Mouse (Mus musculus) spleen, adult 2 months (tissue): ENCODE results near the gene Car9. TPM values are rescaled to one million over a fixed set of nuclear protein-coding genes. Genes with fewer than 3 reads are reported as not detected.
A peak's percentile ranks its signal among the peaks of the same experiment; 100 is the strongest.

Source experiments
- DNase-seq, 2 experiments: peaks; one replicate each; pipeline versions ENCODE4 v3.0.0 to v3.0.0-alpha.2; 2012 to 2021; ENCODE audit warnings: low spot score in 2 of 2, low read depth in 1 of 2
- H3K27ac ChIP-seq: fragments of 200-500 bp; 2 replicates; pipeline ENCODE4 v1.5.1; 2012; ENCODE audit warnings: low read length, inconsistent platforms; ENCODE audit not compliant: insufficient read depth
- H3K27me3 ChIP-seq: fragments of 200-500 bp; 2 replicates; pipeline ENCODE4 v1.6.1; 2012; ENCODE audit warnings: mild to moderate bottlenecking, moderate library complexity, low read length, inconsistent platforms; ENCODE audit not compliant: control insufficient read depth, insufficient read depth
- H3K36me3 ChIP-seq: fragments of 200-500 bp; 2 replicates; pipeline ENCODE4 v1.6.1; 2012; ENCODE audit warnings: mild to moderate bottlenecking, low read length, inconsistent platforms; ENCODE audit not compliant: control insufficient read depth, insufficient read depth
- H3K4me1 ChIP-seq: fragments of 200-500 bp; 2 replicates; pipeline ENCODE4 v1.6.1; 2011; ENCODE audit warnings: inconsistent platforms; ENCODE audit not compliant: control insufficient read depth, insufficient read depth, insufficient read length
- H3K4me3 ChIP-seq: fragments of 200-500 bp; 2 replicates; pipeline ENCODE4 v1.5.1; 2011; ENCODE audit warnings: mild to moderate bottlenecking, inconsistent platforms; ENCODE audit not compliant: insufficient read depth, insufficient read length; ENCODE audit errors: extremely low read depth
- CTCF ChIP-seq: fragments of 200-500 bp; IDR thresholded peaks from 2 replicates; pipeline ENCODE4 v1.5.1; 2011; ENCODE audit warnings: mild to moderate bottlenecking, inconsistent platforms; ENCODE audit not compliant: insufficient read depth, insufficient read length, insufficient replicate concordance; ENCODE audit errors: extremely low read depth
- POLR2A ChIP-seq: fragments of 200-500 bp; IDR thresholded peaks from 2 replicates; pipeline ENCODE4 v1.6.1; 2011; ENCODE audit warnings: low read depth, low read length, inconsistent platforms
- WGBS: fragments of 180-500 bp; shearing (Covaris S2); methylation state at CpG from one replicate; pipeline ENCODE4 v1.1.7; 2018; 5-methylcytosine and 5-hydroxymethylcytosine counted together
- polyA plus RNA-seq: library from polyadenylated mRNA; depleted of rRNA; stranded (reverse); fragments of >200 nt; gene quantifications from 2 replicates; pipeline ENCODE4 v1.2.3, GENCODE M21; 2012

Gene Car9
- polyA plus RNA-seq, 1 experiment, result 2.0 TPM

DNA sequence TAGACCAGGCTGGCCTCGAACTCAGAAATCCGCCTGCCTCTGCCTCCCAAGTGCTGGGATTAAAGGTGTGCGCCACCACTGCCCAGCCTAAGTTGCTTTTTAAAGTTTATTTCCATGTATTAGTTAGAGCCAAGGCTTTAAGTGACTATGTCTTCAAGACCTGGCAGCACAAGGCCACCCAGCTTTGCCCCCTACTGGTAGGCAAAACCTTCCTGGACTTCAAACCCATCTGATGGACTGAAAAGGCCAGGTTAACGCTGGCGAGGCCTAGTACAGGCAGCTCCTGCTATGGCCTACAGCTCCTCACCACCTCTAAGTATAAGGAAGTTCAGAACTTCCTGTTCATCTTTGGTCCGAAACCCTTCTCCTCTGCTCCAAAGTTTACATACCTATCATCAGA, 30.2 kb upstream of the Car9 start:
- H3K36me3 ChIP-seq, result no peaks in the 10 kb centered on the region
- no peaks in the 10 kb centered on the region for H3K27me3 ChIP-seq
- DNase-seq, result peak in 1 of 2 experiments; percentile 62
- peak overlapping the region; percentile 44; the same call in 1 of the 2 replicates for H3K27ac ChIP-seq
- WGBS, result 55% methylated on average over 6 of the region's 6 CpGs
- peaks cover 37% of the 10 kb centered on the region; the same call in 1 of the 2 replicates for H3K4me1 ChIP-seq
- no peak for TF ChIP-seq POLR2A
- TF ChIP-seq CTCF, result peak; percentile 28; the same call in 1 of the 2 replicates
- H3K4me3 ChIP-seq, result no peak overlapping the region

DNA sequence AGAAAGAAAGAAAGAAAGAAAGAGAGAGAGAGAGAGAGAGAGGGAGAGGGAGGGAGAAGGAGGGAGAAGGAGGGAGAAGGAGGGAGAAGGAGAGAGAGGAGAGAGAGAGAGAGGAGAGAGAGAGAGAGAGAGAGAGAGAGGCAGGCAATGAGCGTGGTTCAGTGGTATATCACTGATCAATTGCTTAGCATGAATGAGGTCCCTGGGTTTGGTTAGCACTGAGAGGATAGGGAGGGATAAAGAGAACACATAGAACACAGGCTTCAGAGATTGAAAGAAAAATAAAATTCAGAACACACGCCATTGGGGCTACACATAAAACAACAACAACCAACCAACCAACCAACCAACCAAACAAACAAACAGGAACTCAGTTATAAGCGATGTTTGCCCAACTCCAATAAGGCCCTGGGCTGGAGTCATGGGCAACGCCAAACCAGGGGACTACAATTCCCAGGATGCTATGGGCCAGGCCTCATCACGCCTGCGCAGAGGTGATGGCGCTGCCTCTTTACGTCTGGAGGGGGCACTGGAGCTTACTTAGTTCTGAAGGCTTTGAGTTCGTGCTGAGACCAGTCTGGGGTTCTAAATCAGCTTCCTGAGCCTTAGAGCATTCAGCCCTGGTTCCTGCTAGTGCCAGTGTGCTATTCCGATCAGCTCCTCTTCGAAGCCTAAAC, 28.8 kb upstream of the Car9 start:
- Histone ChIP-seq H3K4me1 (peaks cover 49% of the 10 kb centered on the region; the same call in 1 of the 2 replicates), H3K4me3 (peak overlapping the region; percentile 32), H3K36me3 (no peaks in the 10 kb centered on the region), H3K27me3 (no peaks in the 10 kb centered on the region), H3K27ac (peak overlapping the region; percentile 96)
- WGBS, result 17% methylated on average over 11 of the region's 11 CpGs
- TF ChIP-seq CTCF (peak; percentile 43; the same call in 1 of the 2 replicates), POLR2A (peak; percentile 31; the same call in 1 of the 2 replicates)
- peak; percentile 90 to 93 for DNase-seq

DNA sequence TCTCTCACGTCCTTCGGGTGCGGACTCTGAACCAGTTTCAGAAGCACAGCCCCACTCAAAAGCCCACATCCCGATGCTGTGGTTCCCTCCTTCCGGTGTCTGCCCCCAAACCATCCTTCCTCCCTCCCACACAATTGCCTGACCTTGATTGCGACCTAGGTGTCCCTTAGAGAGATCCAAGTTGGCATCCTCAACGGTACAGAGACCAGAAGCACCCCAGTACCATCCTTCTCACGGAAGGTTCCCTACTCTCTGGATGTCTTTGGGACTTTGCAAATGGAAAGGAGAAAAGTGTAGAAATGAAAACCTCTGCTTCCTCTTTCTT, 28.3 kb upstream of the Car9 start:
- 6% methylated on average over 8 of the region's 8 CpGs for WGBS
- TF ChIP-seq POLR2A (no peak), CTCF (no peak)
- no peaks in the 10 kb centered on the region for H3K36me3 ChIP-seq
- peaks cover 48% of the 10 kb centered on the region; the same call in 1 of the 2 replicates for H3K4me1 ChIP-seq
- H3K27ac ChIP-seq, result peak overlapping the region; percentile 96
- no peaks in the 10 kb centered on the region for H3K27me3 ChIP-seq
- peak overlapping the region; percentile 32 for H3K4me3 ChIP-seq
- no peak for DNase-seq

DNA sequence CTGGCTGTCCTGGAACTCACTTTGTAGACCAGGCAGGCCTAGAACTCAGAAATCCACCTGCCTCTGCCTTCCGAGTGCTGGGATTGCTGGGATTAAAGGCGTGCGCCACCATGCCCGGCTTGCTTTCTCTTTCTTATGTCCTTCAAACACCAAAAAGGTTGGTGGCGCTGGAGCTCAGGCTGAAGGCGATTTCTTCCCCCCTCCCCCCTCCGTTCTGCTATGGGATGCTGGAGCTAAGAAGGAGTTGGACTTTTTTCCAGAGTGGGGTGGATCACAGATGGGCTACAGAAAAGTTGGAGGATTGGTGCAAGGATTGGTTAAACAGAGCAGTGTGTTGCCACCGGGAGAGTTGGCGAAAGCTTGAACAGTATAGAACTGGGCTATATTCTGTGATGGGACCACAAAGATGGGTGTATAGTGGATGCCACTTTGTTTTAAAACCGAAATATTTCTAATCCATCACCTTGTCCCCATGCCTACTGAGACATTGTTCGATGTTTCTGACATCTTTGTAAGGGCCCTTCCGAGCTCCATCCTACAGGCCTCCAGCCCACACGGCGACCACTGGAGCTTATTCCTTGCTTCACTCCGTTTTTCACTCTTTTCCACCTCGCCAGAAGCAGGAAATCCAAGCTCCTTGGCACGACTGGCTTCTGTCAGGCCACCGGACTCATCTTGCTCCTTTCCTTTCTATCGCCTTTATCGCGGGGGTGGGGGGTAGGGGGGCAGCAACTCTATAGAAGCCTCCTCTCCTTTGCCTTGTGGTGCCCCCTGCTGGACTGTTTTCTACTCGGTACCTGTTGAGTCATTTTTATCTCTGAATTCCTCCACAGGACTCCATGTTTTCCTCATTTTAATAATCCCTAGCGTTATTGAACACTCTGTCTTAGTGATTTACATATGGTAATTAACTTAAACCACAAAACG, 27.6 kb upstream of the Car9 start:
- 36% methylated on average over 24 of the region's 24 CpGs for WGBS
- peak; percentile 63 to 87 for DNase-seq
- no peaks in the 10 kb centered on the region for H3K36me3 ChIP-seq
- H3K27ac ChIP-seq, result peak overlapping the region; percentile 96
- peak overlapping the region; percentile 28; the same call in 1 of the 2 replicates for H3K4me3 ChIP-seq
- peaks cover 50% of the 10 kb centered on the region; the same call in 1 of the 2 replicates for H3K4me1 ChIP-seq
- no peaks in the 10 kb centered on the region for H3K27me3 ChIP-seq
- TF ChIP-seq CTCF, result peak; percentile 62; the same call in 1 of the 2 replicates
- TF ChIP-seq POLR2A, result no peak

DNA sequence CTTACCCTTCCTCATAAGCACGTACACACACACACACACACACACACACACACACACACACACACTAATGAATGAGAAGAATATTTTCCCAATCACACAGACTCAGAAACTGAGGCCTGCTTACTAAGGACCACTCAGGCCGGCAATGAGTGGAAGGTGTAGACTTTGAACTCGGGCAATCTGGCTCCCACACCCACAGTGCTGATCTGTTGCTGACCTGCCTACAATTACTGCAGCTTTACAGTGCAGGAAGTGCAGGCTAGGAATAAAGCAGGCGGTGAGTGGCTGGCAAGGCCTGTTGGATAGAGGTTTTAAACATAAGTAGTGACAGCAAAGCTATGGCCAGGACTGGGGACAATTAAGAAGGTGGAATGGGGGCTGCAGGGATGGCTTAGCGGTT, 25.8 kb upstream of the Car9 start:
- TF ChIP-seq POLR2A (no peak), CTCF (no peak)
- DNase-seq, result no peak
- no peak overlapping the region for H3K27ac ChIP-seq
- 83% methylated on average over 5 of the region's 5 CpGs for WGBS
- H3K27me3 ChIP-seq, result no peaks in the 10 kb centered on the region
- no peaks in the 10 kb centered on the region for H3K36me3 ChIP-seq
- H3K4me3 ChIP-seq, result no peak overlapping the region
- H3K4me1 ChIP-seq, result peaks cover 37% of the 10 kb centered on the region; the same call in 1 of the 2 replicates

DNA sequence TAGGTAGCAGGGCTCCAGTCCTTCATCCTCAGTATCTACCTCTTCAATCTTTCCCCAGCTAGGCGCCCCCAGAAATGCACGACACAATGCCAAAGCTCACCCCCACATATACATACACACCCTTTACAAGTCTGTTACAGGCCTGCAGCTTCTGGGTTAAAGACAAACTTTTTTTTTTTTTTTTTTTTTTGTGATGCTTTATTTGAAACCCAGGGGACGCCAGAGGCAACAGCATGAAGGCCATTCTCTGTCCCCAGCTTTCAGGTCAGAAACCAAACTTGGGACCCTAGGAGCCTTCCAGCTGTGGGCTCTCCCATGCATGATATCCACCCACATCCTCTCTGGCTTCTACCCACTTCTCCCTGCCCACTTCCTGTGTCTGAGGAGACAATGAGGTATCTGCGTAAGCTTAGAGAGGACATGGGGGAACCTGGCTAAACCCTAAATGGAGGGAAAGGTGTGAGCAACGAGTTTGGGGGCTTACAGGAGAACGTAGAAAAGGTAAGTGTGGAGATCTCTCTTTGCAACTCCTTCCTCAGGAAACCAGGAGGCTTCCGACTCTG, 24.8 kb upstream of the Car9 start:
- 16% methylated on average over 7 of the region's 7 CpGs for WGBS
- Histone ChIP-seq H3K36me3 (no peaks in the 10 kb centered on the region), H3K27ac (peak overlapping the region; percentile 63), H3K4me1 (peaks cover 29% of the 10 kb centered on the region; the same call in 1 of the 2 replicates), H3K4me3 (peak overlapping the region; percentile 52), H3K27me3 (no peaks in the 10 kb centered on the region)
- TF ChIP-seq CTCF, result no peak
- no peak for TF ChIP-seq POLR2A
- DNase-seq, result peak in 1 of 2 experiments; percentile 34
